Mouse (Mus musculus): ENCODE data around the gene Wdr70. TPM values are rescaled to one million over a fixed set of nuclear protein-coding genes. Genes with fewer than 3 reads are reported as not detected.

The Wdr70 gene
- total RNA-seq, 1 experiment from 2014 or later, result 30.0 TPM

GRCm38 (mm10) chr15:7885106-7885505, 213.9 kb downstream of the Wdr70 start:
- ATAC-seq (ENCODE audit: extremely low read depth, insufficient number of reproducible peaks, low FRiP score, poor library complexity, severe bottlenecking), result no peak

DNA sequence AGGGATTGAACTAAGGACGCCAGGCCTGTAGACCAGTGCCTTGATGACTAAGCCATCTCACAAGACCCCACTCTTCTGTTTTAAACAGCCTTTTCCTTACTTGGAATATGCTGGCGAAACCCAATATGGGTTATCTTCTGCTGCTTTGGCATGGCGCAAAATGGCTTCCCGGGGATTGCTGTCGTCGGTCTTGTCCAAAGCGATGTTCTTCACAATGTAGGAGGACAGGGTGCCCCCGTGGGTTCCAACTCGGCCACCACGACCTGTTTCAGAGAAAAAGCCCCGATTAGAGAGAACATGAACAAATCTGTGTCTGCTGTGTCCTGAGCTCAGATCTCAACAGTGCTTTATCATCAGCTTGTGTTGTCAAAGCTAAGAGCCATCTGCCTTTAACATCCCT, 214.8 kb downstream of the Wdr70 start:
- no peak for ATAC-seq (ENCODE audit: extremely low read depth, insufficient number of reproducible peaks, low FRiP score, poor library complexity, severe bottlenecking)

- ATAC-seq (ENCODE audit: extremely low read depth, insufficient number of reproducible peaks, low FRiP score, poor library complexity, severe bottlenecking), result no peak
Observed at GRCm38 (mm10) chr15:7879956-7880355, 219.1 kb downstream of the Wdr70 start.

- ATAC-seq (ENCODE audit: extremely low read depth, insufficient number of reproducible peaks, low FRiP score, poor library complexity, severe bottlenecking), result no peak
Observed at GRCm38 (mm10) chr15:7878861-7879260, 220.1 kb downstream of the Wdr70 start.

- ATAC-seq (ENCODE audit: extremely low read depth, insufficient number of reproducible peaks, low FRiP score, poor library complexity, severe bottlenecking), result no peak
Observed at GRCm38 (mm10) chr15:7877560-7878467, 221.2 kb downstream of the Wdr70 start.

DNA sequence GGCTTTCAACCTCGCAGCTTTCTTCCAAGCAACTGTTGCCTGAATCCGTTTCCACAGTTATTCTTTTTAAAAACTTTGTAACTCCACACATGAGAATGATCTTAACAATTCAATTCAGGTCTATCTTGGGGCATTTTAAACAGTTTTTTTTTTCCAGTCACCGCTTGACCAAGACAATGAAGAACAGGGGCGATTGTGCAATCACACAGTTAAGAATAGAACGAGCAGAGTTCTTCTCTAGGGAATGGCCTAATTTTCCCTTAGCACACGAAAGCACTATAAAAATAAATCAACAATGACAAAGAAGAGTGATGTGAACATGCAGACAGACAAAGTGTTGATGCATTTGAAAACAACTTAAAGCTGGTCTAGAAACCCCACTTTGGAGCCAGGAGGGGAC, 223.1 kb downstream of the Wdr70 start:
- ATAC-seq (ENCODE audit: extremely low read depth, insufficient number of reproducible peaks, low FRiP score, poor library complexity, severe bottlenecking), result no peak

DNA sequence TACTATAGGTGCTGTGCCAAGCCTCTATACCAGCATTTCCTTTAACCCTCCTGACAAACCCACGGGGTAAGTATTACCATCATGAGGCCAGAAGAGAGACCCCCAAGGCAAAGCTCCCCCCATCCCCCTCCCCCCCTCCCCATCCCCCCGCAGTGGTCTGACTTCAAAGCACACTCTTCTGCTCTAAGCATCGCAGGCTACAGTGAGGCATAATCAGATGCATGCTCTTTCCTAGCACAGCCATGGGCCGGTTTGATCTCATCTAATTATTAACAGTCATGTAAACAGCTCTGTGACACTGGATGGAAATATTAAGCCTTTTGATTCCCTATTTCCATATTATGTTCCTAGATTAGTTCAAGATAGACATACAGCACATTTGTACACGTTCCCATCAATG, 226.5 kb downstream of the Wdr70 start:
- ATAC-seq (ENCODE audit: extremely low read depth, insufficient number of reproducible peaks, low FRiP score, poor library complexity, severe bottlenecking), result no peak

- no peak for ATAC-seq (ENCODE audit: extremely low read depth, insufficient number of reproducible peaks, low FRiP score, poor library complexity, severe bottlenecking)
Observed at GRCm38 (mm10) chr15:7865305-7865704, 233.7 kb downstream of the Wdr70 start.

DNA sequence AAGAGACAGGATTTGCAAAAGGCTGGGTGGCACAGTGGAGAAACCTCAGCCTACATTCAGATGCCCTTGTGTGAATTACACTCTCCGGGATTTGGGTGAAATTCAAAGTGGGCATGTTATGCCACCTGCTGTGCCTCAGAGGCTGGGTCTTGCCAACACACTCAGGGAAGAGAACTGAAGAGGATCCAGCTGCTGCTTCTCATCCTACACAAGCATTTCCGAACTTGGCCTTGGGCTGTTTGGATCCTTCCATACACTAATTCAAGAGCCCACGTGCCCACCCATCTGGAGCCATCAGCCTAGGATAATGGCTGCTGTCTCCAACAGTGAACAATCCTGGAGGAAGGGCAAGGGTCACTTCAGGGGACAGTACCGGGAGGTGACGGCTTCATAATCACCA, 235.7 kb downstream of the Wdr70 start:
- ATAC-seq (ENCODE audit: extremely low read depth, insufficient number of reproducible peaks, low FRiP score, poor library complexity, severe bottlenecking), result no peak

DNA sequence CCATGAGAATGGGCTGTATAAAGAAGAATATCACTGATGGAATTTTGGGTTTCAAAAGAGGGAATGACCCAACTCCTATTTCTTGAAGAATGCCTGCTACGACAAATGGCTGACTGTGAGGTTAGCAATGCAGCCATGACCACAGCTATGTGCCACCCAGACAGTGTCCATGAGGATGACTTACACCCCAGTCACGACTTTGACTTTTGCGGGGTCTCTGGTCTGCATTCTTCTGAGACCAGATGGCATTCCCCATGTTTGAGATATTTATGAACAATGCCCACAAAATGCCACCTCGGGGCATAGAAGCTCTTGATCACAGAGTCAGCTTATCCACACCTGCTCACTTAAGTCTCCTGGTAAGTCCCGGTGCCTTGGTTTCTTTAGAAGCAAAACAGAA, 236.1 kb downstream of the Wdr70 start:
- ATAC-seq (ENCODE audit: extremely low read depth, insufficient number of reproducible peaks, low FRiP score, poor library complexity, severe bottlenecking), result no peak

DNA sequence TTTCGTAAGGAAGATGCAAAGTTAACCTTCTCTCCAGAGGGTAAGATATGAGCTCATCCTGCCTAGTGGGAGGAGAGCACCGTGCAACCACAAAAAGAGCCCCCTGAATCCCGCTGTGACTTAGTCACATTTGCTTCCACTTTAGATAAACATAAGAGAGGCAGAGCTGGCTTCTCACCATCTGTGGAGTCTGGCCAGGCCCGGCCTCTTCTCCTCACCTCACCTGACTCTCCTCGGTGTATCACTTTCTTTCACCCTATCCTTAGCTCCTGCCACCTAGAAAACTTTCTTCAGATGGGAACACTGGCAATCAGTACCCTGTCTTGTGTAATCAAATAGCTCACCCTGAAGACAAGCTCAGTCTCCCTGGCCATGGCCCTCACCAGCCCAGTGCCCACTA, 240.2 kb downstream of the Wdr70 start:
- ATAC-seq (ENCODE audit: extremely low read depth, insufficient number of reproducible peaks, low FRiP score, poor library complexity, severe bottlenecking), result no peak

DNA sequence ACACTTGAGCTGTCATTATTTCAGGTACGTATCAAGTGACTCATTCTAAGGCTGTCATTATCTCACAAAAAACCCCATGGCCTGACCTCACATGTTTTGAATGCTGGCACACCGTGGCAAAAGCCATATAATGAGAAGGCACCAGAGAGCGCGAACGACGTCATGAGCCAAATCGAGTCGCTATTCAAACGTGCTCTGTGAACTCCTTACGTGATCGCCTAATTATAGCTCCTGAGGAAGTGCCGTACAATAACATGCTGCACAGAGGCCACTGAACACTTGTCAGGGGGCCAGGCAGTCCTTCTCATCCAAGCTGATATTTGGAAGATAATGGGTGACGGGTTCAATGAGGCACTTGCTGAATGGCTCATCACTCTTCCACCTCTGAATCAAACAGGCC, 241.6 kb downstream of the Wdr70 start:
- no peak for ATAC-seq (ENCODE audit: extremely low read depth, insufficient number of reproducible peaks, low FRiP score, poor library complexity, severe bottlenecking)

DNA sequence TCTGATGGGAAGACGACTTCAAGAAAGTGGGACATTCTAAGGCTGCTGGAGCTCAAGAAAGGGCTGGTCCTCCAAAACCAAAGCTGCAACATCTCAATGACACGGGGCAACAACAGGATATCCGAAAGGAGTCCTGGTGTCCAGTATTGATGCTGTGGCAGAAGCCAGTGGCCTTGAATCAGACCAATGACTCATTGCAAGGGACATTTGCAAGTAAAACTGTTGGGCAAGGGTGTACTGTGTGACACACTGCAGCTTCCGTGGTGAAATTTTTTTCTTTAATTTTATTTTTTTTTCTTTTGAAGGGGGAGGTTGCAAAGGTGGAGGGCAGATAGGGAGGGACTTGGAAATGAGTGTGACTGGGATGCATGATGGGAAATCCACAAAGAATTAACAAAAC, 256.6 kb downstream of the Wdr70 start:
- no peak for ATAC-seq (ENCODE audit: extremely low read depth, insufficient number of reproducible peaks, low FRiP score, poor library complexity, severe bottlenecking)

- no peak for ATAC-seq (ENCODE audit: extremely low read depth, insufficient number of reproducible peaks, low FRiP score, poor library complexity, severe bottlenecking)
Observed at GRCm38 (mm10) chr15:7841664-7842063, 257.3 kb downstream of the Wdr70 start.

DNA sequence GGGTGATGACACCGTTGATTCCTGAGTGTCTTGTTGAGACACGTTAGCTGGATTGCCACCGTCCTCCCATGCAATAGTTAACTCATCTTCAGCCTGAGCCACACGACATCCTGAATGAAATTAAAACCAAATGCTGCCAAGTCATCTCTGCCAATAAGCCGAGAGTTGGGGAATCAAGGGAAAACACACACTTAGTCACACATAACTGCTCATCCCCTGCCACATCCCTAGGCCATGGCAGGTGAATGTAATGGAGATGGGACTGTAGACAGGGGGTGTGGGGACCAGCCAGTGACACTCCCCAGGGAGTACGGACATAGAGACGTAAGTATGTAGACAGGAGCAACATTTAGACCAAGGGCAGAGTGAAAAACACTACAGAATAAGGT, 260.1 kb downstream of the Wdr70 start:
- no peak for ATAC-seq (ENCODE audit: extremely low read depth, insufficient number of reproducible peaks, low FRiP score, poor library complexity, severe bottlenecking)

GRCm38 (mm10) chr15:7838060-7838920, 260.7 kb downstream of the Wdr70 start:
- no peak for ATAC-seq (ENCODE audit: extremely low read depth, insufficient number of reproducible peaks, low FRiP score, poor library complexity, severe bottlenecking)

GRCm38 (mm10) chr15:7835404-7835803, 263.6 kb downstream of the Wdr70 start:
- no peak for ATAC-seq (ENCODE audit: extremely low read depth, insufficient number of reproducible peaks, low FRiP score, poor library complexity, severe bottlenecking)

GRCm38 (mm10) chr15:7825530-7825929, 273.5 kb downstream of the Wdr70 start:
- ATAC-seq (ENCODE audit: extremely low read depth, insufficient number of reproducible peaks, low FRiP score, poor library complexity, severe bottlenecking), result no peak

GRCm38 (mm10) chr15:7823886-7824285, 275.1 kb downstream of the Wdr70 start:
- no peak for ATAC-seq (ENCODE audit: extremely low read depth, insufficient number of reproducible peaks, low FRiP score, poor library complexity, severe bottlenecking)
